Mouse (Mus musculus) neural tube, embryonic 15.5 days (tissue): ENCODE results near the gene Ngb. TPM values are rescaled to one million over a fixed set of nuclear protein-coding genes. Genes with fewer than 3 reads are reported as not detected.

Source experiments
- ATAC-seq: fragments of 200-750 bp; cut with Nextera tagmentation; 2 replicates; pipeline ENCODE4 v1.8.0; 2017; ENCODE audit warnings: mild to moderate bottlenecking, moderate TSS enrichment, moderate library complexity; ENCODE audit not compliant: low FRiP score
- H3K27ac ChIP-seq: fragments of 300-500 bp; sonication (generic); replicated peaks from 2 replicates; pipeline ENCODE4 v1.5.1; 2015; ENCODE audit warnings: mild to moderate bottlenecking, inconsistent platforms
- H3K27me3 ChIP-seq: fragments of 300-500 bp; sonication (generic); replicated peaks from 2 replicates; pipeline ENCODE4 v1.6.1; 2015; ENCODE audit warnings: inconsistent platforms
- H3K36me3 ChIP-seq: fragments of 300-500 bp; sonication (generic); 2 replicates; pipeline ENCODE4 v1.6.1; 2015; ENCODE audit warnings: inconsistent platforms
- H3K4me1 ChIP-seq: fragments of 300-500 bp; sonication (generic); 2 replicates; pipeline ENCODE4 v1.6.1; 2015; ENCODE audit warnings: inconsistent platforms
- H3K4me2 ChIP-seq: fragments of 300-500 bp; sonication (generic); 2 replicates; pipeline ENCODE4 v1.6.1; 2015; ENCODE audit warnings: inconsistent platforms, mild to moderate bottlenecking, moderate library complexity
- H3K4me3 ChIP-seq: fragments of 300-500 bp; sonication (generic); replicated peaks from 2 replicates; pipeline ENCODE4 v1.5.1; 2015; ENCODE audit warnings: mild to moderate bottlenecking, inconsistent platforms
- H3K9ac ChIP-seq: fragments of 300-500 bp; sonication (generic); replicated peaks from 2 replicates; pipeline ENCODE4 v1.6.1; 2015; ENCODE audit warnings: mild to moderate bottlenecking, inconsistent platforms
- H3K9me3 ChIP-seq: fragments of 300-500 bp; sonication (generic); replicated peaks from 2 replicates; pipeline ENCODE4 v1.6.1; 2016; ENCODE audit warnings: inconsistent platforms
- WGBS: fragments of 180-500 bp; shearing (Covaris S2); methylation state at CpG from one replicate; pipeline ENCODE4 v1.1.7; 2015; ENCODE audit warnings: mixed read lengths; 5-methylcytosine and 5-hydroxymethylcytosine counted together
- polyA plus RNA-seq: library from polyadenylated mRNA; unstranded; fragments of >200 nt; fragmentation: Nextera tagmentation; extraction: Ambion mirVana; gene quantifications from 2 replicates; pipeline ENCODE4 v1.2.1, GENCODE M21; 2015

Ngb gene
- polyA plus RNA-seq, 1 experiment from 2014 or later = 4.1 TPM

- Histone ChIP-seq H3K27ac (no peak overlapping the region), H3K9ac (no peak overlapping the region), H3K4me1 (0 out of 2 replicates have a peak, but pooled peaks cover 3% of the 10 kb centered on the region), H3K9me3 (no peaks in the 10 kb centered on the region), H3K27me3 (no peaks in the 10 kb centered on the region), H3K4me3 (no peak overlapping the region), H3K36me3 (peaks cover 17% of the 10 kb centered on the region), H3K4me2 (no peak overlapping the region)
- 66% methylated on average over 2 of the region's 2 CpGs for WGBS
- no peak for ATAC-seq
Observed at GRCm38 (mm10) chr12:87089701-87090100, 12.6 kb downstream of the Ngb start.

DNA sequence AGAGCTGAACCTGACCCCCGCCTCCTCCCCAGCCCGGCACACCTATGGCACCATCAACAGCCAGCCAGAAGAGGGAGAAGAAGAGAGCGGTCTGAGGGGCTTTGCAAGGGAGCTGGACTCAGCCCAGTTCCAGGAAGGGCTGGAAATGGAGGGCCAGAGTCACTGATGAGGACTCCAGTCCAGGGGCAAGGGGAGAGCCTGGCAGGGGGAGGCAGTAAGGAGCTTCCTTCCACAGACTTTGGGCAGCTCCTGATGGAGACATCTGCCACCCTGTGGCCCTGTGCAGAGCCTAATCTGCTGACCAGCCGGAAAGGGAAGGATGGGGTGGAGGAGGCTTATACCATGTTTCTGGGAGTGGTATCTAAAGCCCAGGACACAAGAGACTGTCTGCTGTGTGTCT lies 13.1 kb downstream of the Ngb start:
- Histone ChIP-seq H3K36me3 (peaks cover 21% of the 10 kb centered on the region), H3K4me2 (no peak overlapping the region), H3K9ac (no peak overlapping the region), H3K27me3 (no peaks in the 10 kb centered on the region), H3K27ac (no peak overlapping the region), H3K4me1 (0 out of 2 replicates have a peak, but pooled peaks cover 3% of the 10 kb centered on the region), H3K9me3 (no peaks in the 10 kb centered on the region), H3K4me3 (no peak overlapping the region)
- no peak for ATAC-seq
- WGBS = 90% methylated on average over 4 of the region's 4 CpGs

DNA sequence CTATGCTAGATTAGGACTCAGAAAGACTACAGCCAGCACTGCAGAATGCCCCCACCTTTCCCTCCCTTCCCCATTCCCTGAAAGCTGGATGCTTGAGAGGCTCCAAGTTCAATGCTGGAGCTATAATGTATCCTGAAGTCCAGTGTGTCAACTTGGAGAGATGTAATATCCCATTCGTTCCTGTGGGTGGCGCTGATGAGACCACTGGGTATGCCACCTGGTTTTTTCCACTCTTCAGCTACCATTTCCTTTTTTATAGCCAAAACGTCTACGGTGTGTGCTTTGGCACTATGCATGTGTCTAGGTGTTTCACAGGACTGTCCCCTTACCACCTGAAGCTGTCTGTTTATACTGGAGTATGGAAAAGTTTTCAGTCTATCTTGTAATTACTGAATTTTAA lies 14.0 kb downstream of the Ngb start:
- 42% methylated on average over 4 of the region's 4 CpGs for WGBS
- Histone ChIP-seq H3K4me1 (0 out of 2 replicates have a peak, but pooled peaks cover under 1% of the 10 kb centered on the region), H3K27me3 (no peaks in the 10 kb centered on the region), H3K36me3 (peaks cover 21% of the 10 kb centered on the region), H3K9me3 (no peaks in the 10 kb centered on the region), H3K27ac (no peak overlapping the region), H3K9ac (no peak overlapping the region), H3K4me2 (no peak overlapping the region), H3K4me3 (no peak overlapping the region)
- no peak for ATAC-seq

DNA sequence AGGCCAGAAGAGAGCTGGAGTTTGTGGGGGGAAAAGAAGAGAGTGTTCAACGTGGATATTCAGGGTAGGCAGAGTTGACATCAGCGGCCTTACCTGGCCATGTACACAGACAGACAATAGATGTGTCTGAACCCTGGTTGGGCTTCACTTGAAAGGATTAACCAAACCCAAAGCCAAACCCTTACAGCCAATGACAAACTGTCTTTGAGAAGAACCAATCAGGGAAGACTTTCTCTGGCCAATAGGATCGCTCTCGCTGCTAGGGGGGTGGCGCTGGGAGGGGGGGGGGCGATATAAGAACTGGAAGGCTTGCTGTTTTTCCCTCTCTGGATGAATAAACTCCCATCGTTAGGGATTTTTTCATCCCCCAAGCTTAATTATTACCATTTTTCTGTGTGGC lies 15.1 kb downstream of the Ngb start:
- Histone ChIP-seq H3K36me3 (peaks cover 27% of the 10 kb centered on the region), H3K27ac (no peak overlapping the region), H3K27me3 (no peaks in the 10 kb centered on the region), H3K9ac (no peak overlapping the region), H3K4me3 (no peak overlapping the region), H3K9me3 (no peaks in the 10 kb centered on the region), H3K4me2 (no peak overlapping the region), H3K4me1 (no peaks in the 10 kb centered on the region)
- 69% methylated on average over 7 of the region's 7 CpGs for WGBS
- no peak for ATAC-seq

DNA sequence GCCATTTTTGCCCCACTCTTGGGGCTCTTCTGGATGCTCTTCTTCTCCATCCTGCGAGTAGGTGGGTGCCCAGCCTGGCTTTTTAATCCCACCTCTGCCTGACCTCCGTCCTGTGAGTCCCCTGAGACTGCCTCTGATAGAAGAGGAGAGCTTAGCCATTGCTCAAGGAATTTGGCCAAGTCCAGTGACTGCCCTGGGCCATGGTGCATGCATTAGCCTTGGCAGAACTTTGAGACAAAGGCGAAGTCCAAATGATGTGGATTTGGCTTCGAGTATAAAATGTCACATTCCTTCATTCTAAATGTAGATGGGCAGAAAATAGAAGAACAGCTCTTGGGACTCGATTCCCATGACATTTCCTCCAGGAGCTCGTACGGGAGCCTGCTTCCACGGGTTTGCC lies 19.5 kb downstream of the Ngb start:
- no peak overlapping the region for H3K9ac ChIP-seq
- 84% methylated on average over 8 of the region's 8 CpGs for WGBS
- no peaks in the 10 kb centered on the region for H3K9me3 ChIP-seq
- no peak overlapping the region for H3K4me3 ChIP-seq
- no peaks in the 10 kb centered on the region for H3K4me1 ChIP-seq
- H3K27ac ChIP-seq = no peak overlapping the region
- no peaks in the 10 kb centered on the region for H3K27me3 ChIP-seq
- no peak for ATAC-seq
- H3K36me3 ChIP-seq = peaks cover 43% of the 10 kb centered on the region
- H3K4me2 ChIP-seq = no peak overlapping the region

- 92% methylated on average over 2 of the region's 2 CpGs for WGBS
- Histone ChIP-seq H3K4me1 (no peaks in the 10 kb centered on the region), H3K27me3 (no peaks in the 10 kb centered on the region), H3K27ac (no peak overlapping the region), H3K4me3 (no peak overlapping the region), H3K4me2 (no peak overlapping the region), H3K9me3 (no peaks in the 10 kb centered on the region), H3K9ac (no peak overlapping the region), H3K36me3 (peaks cover 60% of the 10 kb centered on the region)
- ATAC-seq = no peak
Observed at GRCm38 (mm10) chr12:87076610-87077009, 25.7 kb downstream of the Ngb start.

DNA sequence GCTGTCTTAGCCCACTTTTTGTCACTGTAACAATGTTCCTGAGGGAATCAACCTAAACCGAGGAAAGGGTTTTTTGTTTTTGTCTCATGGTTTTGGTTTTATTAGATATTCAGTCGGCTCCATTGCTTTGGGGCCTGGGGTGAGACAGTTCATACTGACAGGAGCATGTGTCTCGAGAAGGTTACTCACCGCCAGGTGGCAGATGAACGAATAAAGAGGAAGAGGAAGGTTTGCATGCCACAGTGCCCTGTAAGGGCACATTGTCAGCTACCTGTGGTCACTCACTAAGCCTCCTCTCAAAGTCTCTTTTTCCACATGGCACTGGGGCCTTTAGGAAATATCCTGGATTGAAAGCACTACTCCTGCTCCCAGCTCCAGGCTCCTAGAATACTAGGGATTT lies 31.8 kb downstream of the Ngb start:
- WGBS = 76% methylated on average over 5 of the region's 5 CpGs
- Histone ChIP-seq H3K36me3 (peaks cover 25% of the 10 kb centered on the region), H3K27me3 (no peaks in the 10 kb centered on the region), H3K4me1 (no peaks in the 10 kb centered on the region), H3K4me2 (no peak overlapping the region), H3K9me3 (no peaks in the 10 kb centered on the region), H3K4me3 (no peak overlapping the region), H3K27ac (no peak overlapping the region), H3K9ac (no peak overlapping the region)
- ATAC-seq = no peak

GRCm38 (mm10) chr12:87066429-87066828 lies 35.9 kb downstream of the Ngb start:
- no peak for ATAC-seq
- Histone ChIP-seq H3K27me3 (no peaks in the 10 kb centered on the region; the same call in 1 of the 2 replicates), H3K9me3 (no peaks in the 10 kb centered on the region), H3K27ac (no peak overlapping the region), H3K4me3 (no peak overlapping the region), H3K9ac (no peak overlapping the region), H3K36me3 (peaks cover 12% of the 10 kb centered on the region; the same call in 1 of the 2 replicates), H3K4me1 (no peaks in the 10 kb centered on the region), H3K4me2 (no peak overlapping the region)
- 83% methylated on average over 5 of the region's 5 CpGs for WGBS

- Histone ChIP-seq H3K9ac (no peak overlapping the region), H3K27me3 (no peaks in the 10 kb centered on the region; the same call in 1 of the 2 replicates), H3K9me3 (no peaks in the 10 kb centered on the region), H3K4me1 (no peaks in the 10 kb centered on the region), H3K27ac (no peak overlapping the region), H3K4me2 (no peak overlapping the region), H3K4me3 (no peak overlapping the region), H3K36me3 (peaks cover 13% of the 10 kb centered on the region; the same call in 1 of the 2 replicates)
- WGBS = 87% methylated on average over 11 of the region's 11 CpGs
- no peak for ATAC-seq
Observed at GRCm38 (mm10) chr12:87065446-87065845, 36.9 kb downstream of the Ngb start.

GRCm38 (mm10) chr12:87057066-87057465 lies 45.3 kb downstream of the Ngb start:
- no peak overlapping the region for H3K4me3 ChIP-seq
- H3K9me3 ChIP-seq = no peaks in the 10 kb centered on the region
- peaks cover 6% of the 10 kb centered on the region; the same call in 1 of the 2 replicates for H3K4me1 ChIP-seq
- no peak overlapping the region for H3K9ac ChIP-seq
- no peak for ATAC-seq
- peaks cover 26% of the 10 kb centered on the region; the same call in 1 of the 2 replicates for H3K27me3 ChIP-seq
- H3K27ac ChIP-seq = no peak overlapping the region
- H3K4me2 ChIP-seq = no peak overlapping the region
- H3K36me3 ChIP-seq = peaks cover 6% of the 10 kb centered on the region
- 66% methylated on average over 17 of the region's 17 CpGs for WGBS

GRCm38 (mm10) chr12:87054873-87055272 lies 47.5 kb downstream of the Ngb start:
- ATAC-seq = no peak
- Histone ChIP-seq H3K4me1 (peaks cover 6% of the 10 kb centered on the region; the same call in 1 of the 2 replicates), H3K27ac (no peak overlapping the region), H3K4me2 (no peak overlapping the region), H3K9me3 (no peaks in the 10 kb centered on the region), H3K4me3 (no peak overlapping the region), H3K36me3 (no peaks in the 10 kb centered on the region; the same call in 1 of the 2 replicates), H3K27me3 (peaks cover 26% of the 10 kb centered on the region; the same call in 1 of the 2 replicates), H3K9ac (no peak overlapping the region)
- WGBS = 81% methylated on average over 7 of the region's 7 CpGs

GRCm38 (mm10) chr12:87052661-87053321 lies 49.5 kb downstream of the Ngb start:
- H3K27me3 ChIP-seq = peaks cover 26% of the 10 kb centered on the region; the same call in 1 of the 2 replicates
- H3K9ac ChIP-seq = no peak overlapping the region
- H3K9me3 ChIP-seq = no peaks in the 10 kb centered on the region
- peak; percentile 82 for ATAC-seq
- H3K4me3 ChIP-seq = no peak overlapping the region
- WGBS = 30% methylated on average over 14 of the region's 16 CpGs
- H3K27ac ChIP-seq = 0 out of 2 replicates have a peak overlapping the region, but pooled peaks have one; percentile 15
- peaks cover 6% of the 10 kb centered on the region; the same call in 1 of the 2 replicates for H3K4me1 ChIP-seq
- H3K36me3 ChIP-seq = no peaks in the 10 kb centered on the region; the same call in 1 of the 2 replicates
- peak overlapping the region; percentile 19; the same call in 1 of the 2 replicates for H3K4me2 ChIP-seq
